Mouse (Mus musculus) embryo, embryonic 10 days (tissue): ENCODE results near the gene Retnlb.
"Not testable (repeated sequence)": the region's sequence is repeated elsewhere in the genome, so short reads cannot be mapped to it uniquely, and the experiment has no call there.

Source experiments
- DNase-seq: peaks from one replicate; pipeline ENCODE4 v3.0.0-alpha.2; 2015; ENCODE audit warnings: low spot score

Retnlb gene

GRCm38 (mm10) chr16:48816695-48817094 is at the start of gene Retnlb:
Gene Retnlb (plus strand): TSS chr16:48816856.
- DNase-seq: no peak

DNA sequence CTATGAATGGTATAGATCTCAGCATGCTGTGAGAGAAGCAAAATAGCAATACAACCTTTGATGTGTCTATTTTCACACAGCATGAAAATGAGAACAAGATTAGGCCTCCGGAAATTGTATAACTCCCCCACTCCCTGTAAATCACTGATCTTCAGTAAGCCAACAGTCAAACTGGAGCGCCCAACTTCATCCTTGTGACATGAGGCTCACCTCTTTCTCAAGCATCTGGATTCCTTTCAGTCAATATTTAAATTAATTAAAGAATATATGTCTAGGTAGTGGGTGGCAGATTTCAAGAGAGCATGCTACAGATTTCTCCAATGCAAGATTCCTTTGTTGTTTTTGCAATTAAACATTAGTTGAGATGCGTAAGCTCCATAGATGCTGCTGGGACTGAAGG is 47.5 kb upstream of the Retnlb start:
- DNase-seq: no peak

DNA sequence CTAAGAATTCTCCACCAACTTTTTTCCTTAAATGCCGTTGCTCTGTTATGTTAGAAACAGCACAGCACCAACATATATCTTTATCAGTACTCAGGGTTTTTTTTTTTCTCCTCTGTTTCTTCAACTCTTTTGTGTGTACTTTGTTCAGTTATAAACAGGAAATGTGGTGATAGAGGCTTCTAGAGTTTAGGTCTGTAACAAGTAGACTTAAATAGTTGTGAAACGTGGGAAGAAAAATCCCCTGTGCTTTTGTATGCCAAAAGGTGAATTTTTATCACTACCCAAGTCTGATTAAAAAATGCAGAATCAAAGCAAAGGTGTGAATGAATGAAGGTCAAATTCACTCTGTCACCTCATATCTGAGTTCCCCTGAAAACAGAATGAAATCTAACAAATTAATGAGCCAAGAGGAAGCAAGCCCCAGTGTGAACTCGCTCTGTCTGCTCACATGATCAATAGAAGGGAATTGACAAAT is 44.6 kb upstream of the Retnlb start, which contains the start of gene Trat1:
Trat1 (minus strand) TSS at position 51 of the 475 bp plus-strand sequence.
- DNase-seq: no peak

DNA sequence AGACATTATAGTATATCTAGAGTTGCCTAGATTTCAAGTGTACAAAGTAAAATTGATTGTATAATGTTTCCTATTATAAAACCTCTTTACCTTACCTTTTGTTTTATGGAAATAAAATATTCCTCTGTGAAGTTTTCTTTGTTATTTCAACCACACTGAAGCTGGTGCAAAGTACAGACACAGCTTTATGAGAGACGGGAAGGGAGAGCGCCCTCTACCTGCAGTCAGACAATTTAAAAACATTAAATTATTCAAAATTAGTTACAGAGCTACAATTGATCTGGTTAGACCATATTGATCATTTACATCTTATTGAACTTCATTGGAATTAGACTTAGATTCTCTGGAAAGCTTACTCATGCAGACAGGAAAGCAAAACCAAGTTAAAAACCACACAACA is 39.4 kb upstream of the Retnlb start:
- no peak for DNase-seq

DNA sequence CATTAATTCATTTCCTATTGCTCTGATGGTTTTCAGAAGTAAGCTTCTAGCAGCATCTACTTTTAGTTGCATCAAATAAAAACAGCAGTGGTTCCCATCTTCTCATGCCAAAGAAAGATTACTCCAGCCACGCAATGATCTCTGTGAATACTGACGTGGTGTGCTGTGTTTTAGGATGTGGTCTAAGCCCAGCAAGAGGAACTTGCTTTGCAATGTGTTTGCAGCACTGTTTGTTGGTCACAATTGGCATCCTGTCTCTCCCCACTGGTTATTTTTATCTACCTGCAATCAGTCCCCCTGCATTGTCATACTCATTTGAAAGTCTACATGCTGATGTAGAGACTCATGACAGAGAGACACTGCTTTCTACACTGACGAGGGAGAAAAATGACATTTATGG is 30.4 kb upstream of the Retnlb start:
- DNase-seq: no peak

GRCm38 (mm10) chr16:48788704-48789185 is 27.9 kb upstream of the Retnlb start:
- no peak for DNase-seq

- no peak for DNase-seq
These were observed 18.4 kb upstream of the Retnlb start for GRCm38 (mm10) chr16:48798285-48798684.

DNA sequence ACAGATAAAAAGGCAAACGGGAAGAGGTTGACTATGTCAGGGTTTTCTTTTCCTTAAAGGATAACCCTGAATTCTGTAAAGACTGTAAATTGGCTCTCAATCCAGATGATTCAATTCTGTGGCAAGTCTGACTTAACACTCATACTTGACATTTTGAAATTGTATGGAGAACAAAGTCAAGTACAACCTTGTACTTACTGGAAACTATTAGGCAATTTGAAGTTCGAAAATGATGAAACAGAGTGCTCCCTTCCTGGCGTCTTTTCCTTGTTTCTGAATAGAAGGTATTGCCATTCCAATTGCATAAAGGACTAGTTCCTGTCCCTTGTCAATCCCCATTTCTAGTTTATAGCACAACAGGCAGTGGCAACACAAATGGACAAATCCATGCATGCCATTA is 17.2 kb upstream of the Retnlb start:
- DNase-seq: no peak

DNA sequence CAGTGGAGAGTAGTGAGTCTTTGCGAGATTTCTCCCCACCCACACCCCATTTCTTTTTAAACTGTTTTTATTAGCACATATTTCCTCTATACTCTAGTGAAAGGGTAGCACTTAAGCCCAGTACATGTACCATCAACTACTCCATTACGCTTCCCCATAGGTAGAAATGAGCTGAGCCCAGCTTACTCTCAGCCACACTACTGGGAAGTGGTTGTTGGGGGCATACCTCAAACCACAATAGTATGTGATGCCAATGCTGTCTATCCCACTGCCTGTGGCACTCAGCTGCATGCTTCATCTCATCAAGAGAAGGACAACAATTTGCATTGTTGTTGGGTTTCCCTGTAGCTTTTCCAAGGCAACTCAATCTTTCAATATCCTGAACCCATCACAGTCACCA is 15.8 kb upstream of the Retnlb start:
- DNase-seq: no peak

DNA sequence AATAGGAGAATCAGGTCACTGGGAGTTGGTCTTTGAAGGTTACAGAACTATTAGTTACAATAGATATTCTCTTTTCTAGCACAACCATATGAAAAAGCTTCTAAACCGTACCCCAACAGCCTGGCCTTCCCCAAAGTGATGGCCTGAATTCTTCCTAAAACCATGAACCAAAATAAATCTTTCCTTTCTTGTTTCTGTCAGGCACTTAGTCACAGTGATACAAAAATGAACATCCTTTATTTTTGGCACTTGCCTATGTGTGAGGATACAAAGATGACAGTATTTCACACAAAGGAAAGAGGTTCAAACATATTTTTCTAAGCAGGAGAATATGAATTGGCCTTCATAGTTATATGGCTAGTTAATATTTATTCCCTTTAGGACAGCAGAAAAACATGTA is 11.2 kb upstream of the Retnlb start:
- DNase-seq: no peak

- DNase-seq: no peak
These were observed 10.1 kb upstream of the Retnlb start for GRCm38 (mm10) chr16:48806521-48806920.

GRCm38 (mm10) chr16:48809374-48809773 is 7.3 kb upstream of the Retnlb start:
- no peak for DNase-seq

- DNase-seq: no peak
These were observed 4.7 kb upstream of the Retnlb start for GRCm38 (mm10) chr16:48811881-48812436.

DNA sequence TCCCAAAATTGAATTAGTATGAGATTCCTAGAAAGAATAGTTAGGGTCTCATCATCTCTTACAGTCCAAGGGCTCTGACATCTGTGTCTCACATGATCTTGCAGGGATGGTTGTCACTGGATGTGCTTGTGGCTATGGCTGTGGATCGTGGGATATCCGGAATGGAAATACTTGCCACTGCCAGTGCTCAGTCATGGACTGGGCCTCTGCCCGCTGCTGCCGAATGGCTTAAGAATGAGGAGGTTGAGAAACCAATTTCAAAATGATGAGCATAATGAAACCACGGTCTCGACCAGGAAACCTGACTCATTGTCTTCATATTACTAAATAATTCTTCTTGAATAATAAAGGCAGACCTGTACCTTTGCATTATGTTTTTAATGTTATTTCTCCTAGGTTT is 1.9 kb downstream of the Retnlb start:
- no peak for DNase-seq

DNA sequence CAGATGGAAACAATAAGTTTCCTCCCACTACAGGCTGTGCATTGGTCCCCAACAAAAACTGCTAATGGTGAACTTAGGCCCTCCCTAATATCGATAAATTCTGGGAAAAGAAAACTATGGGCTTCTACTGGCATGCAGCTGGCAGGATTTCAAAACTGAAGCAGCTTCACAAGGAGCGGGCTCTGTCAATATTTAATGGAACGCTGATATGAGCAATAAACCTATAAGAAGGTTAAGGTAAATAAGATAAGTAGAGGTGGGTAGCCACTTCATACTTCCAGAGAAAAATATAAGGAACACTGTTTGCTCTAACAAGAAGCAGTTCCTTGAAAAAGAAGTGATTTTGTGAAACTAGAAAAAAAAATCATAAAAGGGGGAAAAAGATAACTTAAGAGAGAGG is 9.8 kb downstream of the Retnlb start:
- no peak for DNase-seq

DNA sequence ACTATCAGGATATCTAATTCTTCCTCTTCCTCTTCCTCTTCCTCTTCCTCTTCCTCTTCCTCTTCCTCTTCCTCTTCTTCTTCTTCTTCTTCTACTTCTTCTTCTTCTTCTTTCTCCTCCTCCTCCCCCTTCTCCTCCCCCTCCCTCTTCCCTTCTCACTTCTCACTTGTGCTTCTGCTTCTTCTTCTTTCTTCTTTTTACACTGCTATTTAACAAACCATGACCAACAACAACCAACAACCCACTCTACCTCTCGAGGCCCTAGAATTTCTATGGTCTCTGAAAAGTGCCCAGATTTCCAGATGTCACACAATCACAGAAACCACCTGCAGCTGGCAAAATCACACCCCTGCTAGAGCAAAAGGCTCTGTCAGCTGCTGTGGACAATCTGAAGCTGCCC is 11.0 kb downstream of the Retnlb start:
- DNase-seq: no peak

DNA sequence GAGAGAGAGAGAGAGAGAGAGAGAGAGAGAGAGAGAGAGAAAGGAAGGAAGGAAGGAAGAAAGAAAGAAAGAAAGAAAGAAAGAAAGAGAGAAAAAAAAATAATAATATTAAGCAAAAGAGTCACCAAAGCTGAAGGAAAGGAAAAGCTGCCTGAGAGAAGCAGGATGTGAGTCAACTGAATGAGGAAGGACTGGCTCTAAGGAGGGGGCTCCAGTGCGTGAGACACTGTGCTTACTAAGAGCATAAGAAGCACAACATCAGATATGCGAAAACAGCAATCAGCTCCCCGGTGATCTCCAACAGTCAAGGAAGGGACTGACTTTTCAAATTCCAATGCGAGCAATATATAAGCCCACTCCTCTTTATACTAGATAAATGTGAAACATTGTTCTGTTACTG is 12.4 kb downstream of the Retnlb start:
- DNase-seq: no peak

DNA sequence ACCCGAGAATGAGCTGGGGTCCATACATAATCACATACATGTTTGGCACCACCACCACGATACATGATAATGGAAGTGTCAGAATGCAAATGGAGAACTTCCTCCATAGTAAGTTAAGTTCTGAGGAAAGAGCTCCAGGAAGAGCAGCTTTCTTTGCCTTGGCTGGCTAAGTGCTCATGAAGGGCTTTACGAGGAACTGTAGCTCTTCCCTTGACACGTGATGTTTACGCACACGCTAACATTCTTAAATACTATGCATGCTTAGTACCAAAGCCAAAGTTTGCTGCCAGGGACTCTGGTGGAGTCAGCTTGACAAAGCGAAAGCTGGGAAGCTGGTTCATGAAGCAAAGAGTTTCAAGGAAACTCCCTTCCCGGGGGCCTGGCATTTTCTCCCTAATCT is 15.4 kb downstream of the Retnlb start:
- DNase-seq: no peak

DNA sequence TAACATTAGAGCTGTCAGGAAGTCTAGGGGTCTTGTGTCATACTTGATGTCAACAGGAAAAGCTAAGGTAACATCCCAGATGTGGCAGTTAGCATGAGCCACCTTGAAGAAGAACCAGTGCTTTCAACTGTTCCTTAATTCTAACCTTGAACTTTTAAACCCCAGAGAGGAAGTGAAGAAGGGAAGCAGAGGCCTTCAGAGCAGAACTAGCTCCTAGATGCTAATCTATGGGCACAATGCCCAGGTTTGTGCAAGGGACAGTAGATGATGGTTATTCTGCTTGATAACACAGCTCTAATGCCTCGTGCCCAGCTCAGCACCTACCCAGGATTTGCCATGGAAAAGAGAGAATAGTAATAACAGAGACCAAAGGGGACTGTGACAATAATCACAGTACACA is 17.0 kb downstream of the Retnlb start:
- DNase-seq: not testable (repeated sequence)

DNA sequence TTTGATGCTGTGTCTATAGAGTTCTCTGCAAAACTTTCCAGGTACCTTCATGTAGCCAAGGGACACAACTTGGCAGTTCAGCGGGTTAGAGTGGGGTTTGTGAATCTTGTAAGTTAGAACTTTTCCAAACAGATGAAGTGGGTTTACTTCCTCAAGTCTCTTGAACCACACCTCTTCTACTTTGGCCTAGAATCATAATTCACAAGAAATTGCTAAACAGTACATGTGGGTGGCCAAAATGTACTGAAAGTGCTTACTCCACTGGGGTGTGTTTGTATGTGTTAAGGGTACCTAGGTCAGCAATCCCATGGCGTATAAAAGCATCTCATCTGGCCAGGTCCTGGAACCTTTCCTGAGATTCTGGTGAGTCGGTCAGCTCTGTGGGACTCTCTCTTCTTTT is 25.6 kb downstream of the Retnlb start, which contains the start of gene Retnla:
Retnla (plus strand) TSS at position 286 of the 400 bp plus-strand sequence.
- DNase-seq: no peak

GRCm38 (mm10) chr16:48843671-48844386 is 27.2 kb downstream of the Retnlb start:
- no peak for DNase-seq

DNA sequence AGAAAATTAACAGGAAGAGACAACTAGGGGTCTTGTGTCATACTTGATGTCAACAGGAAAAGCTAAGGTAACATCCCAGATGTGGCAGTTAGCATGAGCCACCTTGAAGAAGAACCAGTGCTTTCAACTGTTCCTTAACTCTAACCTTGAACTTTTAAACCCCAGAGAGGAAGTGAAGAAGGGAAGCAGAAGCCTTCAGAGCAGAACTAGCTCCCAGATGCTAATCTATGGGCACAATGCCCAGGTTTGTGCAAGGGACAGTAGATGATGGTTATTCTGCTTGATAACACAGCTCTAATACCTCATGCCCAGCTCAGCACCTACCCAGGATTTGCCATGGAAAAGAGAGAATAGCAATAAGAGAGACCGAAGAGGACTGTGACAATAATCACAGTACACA is 48.3 kb downstream of the Retnlb start:
- DNase-seq: not testable (repeated sequence)

DNA sequence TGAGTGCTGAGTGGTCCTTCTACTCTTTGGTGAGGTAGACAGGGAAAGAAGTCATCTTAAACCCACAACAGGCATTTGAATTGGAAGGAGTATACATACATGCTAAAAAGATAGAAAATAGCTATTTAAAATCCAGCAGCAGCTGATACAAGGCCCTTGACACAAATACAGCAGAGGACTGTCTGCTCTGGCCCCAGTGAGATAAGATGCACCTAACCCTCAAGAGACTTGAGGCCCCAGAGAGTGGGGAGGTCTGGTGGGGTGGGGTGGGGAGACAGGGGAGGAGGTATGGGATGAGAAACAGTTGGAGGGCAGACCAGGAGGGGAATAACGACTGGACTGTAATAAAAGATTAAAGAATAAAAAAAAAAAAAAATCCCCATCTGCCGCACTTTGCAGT is 51.0 kb downstream of the Retnlb start:
- no peak for DNase-seq
